Mouse (Mus musculus): ENCODE results near the gene Nes.

The Nes gene

GRCm38 (mm10) chr3:88022322-88023191 lies 51.7 kb downstream of the Nes start:
- DNase-seq (ENCODE audit: low read depth, low spot score), result peak; percentile 49

GRCm38 (mm10) chr3:88023192-88024074 lies 52.6 kb downstream of the Nes start:
- no peak for DNase-seq (ENCODE audit: low read depth, low spot score)

GRCm38 (mm10) chr3:88026823-88027222 lies 55.9 kb downstream of the Nes start:
- DNase-seq (ENCODE audit: low read depth, low spot score), result no peak

GRCm38 (mm10) chr3:88027434-88028186 lies 56.7 kb downstream of the Nes start, which contains the start of gene Hapln2:
TSS of gene Hapln2 (minus strand) at chr3:88027583.
- peak; percentile 43 for DNase-seq (ENCODE audit: low read depth, low spot score)

All from A20 (cell line).